Mouse (Mus musculus): ENCODE data around the gene Prune2. TPM values are rescaled to one million over a fixed set of nuclear protein-coding genes. Genes with fewer than 3 reads are reported as not detected.

The Prune2 gene
- polyA plus RNA-seq, 1 experiment, result 0.48 TPM

GRCm38 (mm10) chr19:16963178-16963577 lies 7.3 kb downstream of the Prune2 start:
- no peak for TF ChIP-seq POLR2A (IDR thresholded peaks at IDR 0.05; ENCODE audit: low read depth, low read length)
- TF ChIP-seq CTCF (conservative IDR thresholded peaks at IDR 0.05; ENCODE audit: insufficient read depth, insufficient read length, low read depth, low read length), result no peak
- no peak for DNase-seq
- no peaks in the 10 kb centered on the region for H3K27me3 ChIP-seq (replicated peaks; ENCODE audit: control insufficient read depth, insufficient read depth, low read length)
- WGBS, result 84% methylated on average over 3 of the region's 3 CpGs
- no peaks in the 10 kb centered on the region for H3K4me1 ChIP-seq (ENCODE audit: control insufficient read depth, insufficient read depth, low read length)
- H3K4me3 ChIP-seq (ENCODE audit: insufficient read depth, low read depth, low read length), result no peak overlapping the region
- H3K27ac ChIP-seq (ENCODE audit: insufficient read depth, low read depth, low read length), result no peak overlapping the region
- H3K36me3 ChIP-seq (ENCODE audit: control insufficient read depth, insufficient read depth, low read length), result no peaks in the 10 kb centered on the region

GRCm38 (mm10) chr19:16968768-16969167 lies 12.8 kb downstream of the Prune2 start:
- H3K4me3 ChIP-seq (ENCODE audit: insufficient read depth, low read depth, low read length), result no peak overlapping the region
- H3K4me1 ChIP-seq (ENCODE audit: control insufficient read depth, insufficient read depth, low read length), result no peaks in the 10 kb centered on the region
- H3K27ac ChIP-seq (ENCODE audit: insufficient read depth, low read depth, low read length), result no peak overlapping the region
- H3K36me3 ChIP-seq (ENCODE audit: control insufficient read depth, insufficient read depth, low read length), result no peaks in the 10 kb centered on the region
- TF ChIP-seq POLR2A (IDR thresholded peaks at IDR 0.05; ENCODE audit: low read depth, low read length), result no peak
- no peak for TF ChIP-seq CTCF (conservative IDR thresholded peaks at IDR 0.05; ENCODE audit: insufficient read depth, insufficient read length, low read depth, low read length)
- no peaks in the 10 kb centered on the region for H3K27me3 ChIP-seq (replicated peaks; ENCODE audit: control insufficient read depth, insufficient read depth, low read length)
- DNase-seq, result no peak
- WGBS, result 65% methylated on average over 5 of the region's 5 CpGs

GRCm38 (mm10) chr19:16970612-16971011 lies 14.7 kb downstream of the Prune2 start:
- H3K4me1 ChIP-seq (ENCODE audit: control insufficient read depth, insufficient read depth, low read length), result no peaks in the 10 kb centered on the region
- H3K27ac ChIP-seq (ENCODE audit: insufficient read depth, low read depth, low read length), result no peak overlapping the region
- no peak for DNase-seq
- no peak overlapping the region for H3K4me3 ChIP-seq (ENCODE audit: insufficient read depth, low read depth, low read length)
- 50% methylated on average over 2 of the region's 2 CpGs for WGBS
- H3K36me3 ChIP-seq (ENCODE audit: control insufficient read depth, insufficient read depth, low read length), result no peaks in the 10 kb centered on the region
- TF ChIP-seq POLR2A (IDR thresholded peaks at IDR 0.05; ENCODE audit: low read depth, low read length) (no peak), CTCF (conservative IDR thresholded peaks at IDR 0.05; ENCODE audit: insufficient read depth, insufficient read length, low read depth, low read length) (no peak)
- H3K27me3 ChIP-seq (replicated peaks; ENCODE audit: control insufficient read depth, insufficient read depth, low read length), result no peaks in the 10 kb centered on the region

- Histone ChIP-seq H3K4me1 (ENCODE audit: control insufficient read depth, insufficient read depth, low read length) (no peaks in the 10 kb centered on the region), H3K36me3 (ENCODE audit: control insufficient read depth, insufficient read depth, low read length) (no peaks in the 10 kb centered on the region), H3K27ac (ENCODE audit: insufficient read depth, low read depth, low read length) (no peak overlapping the region), H3K4me3 (ENCODE audit: insufficient read depth, low read depth, low read length) (no peak overlapping the region), H3K27me3 (replicated peaks; ENCODE audit: control insufficient read depth, insufficient read depth, low read length) (no peaks in the 10 kb centered on the region)
- no peak for DNase-seq
- 91% methylated on average over 3 of the region's 3 CpGs for WGBS
- TF ChIP-seq POLR2A (IDR thresholded peaks at IDR 0.05; ENCODE audit: low read depth, low read length) (no peak), CTCF (conservative IDR thresholded peaks at IDR 0.05; ENCODE audit: insufficient read depth, insufficient read length, low read depth, low read length) (no peak)
Measured at GRCm38 (mm10) chr19:16978910-16979309, 23.0 kb downstream of the Prune2 start.

DNA sequence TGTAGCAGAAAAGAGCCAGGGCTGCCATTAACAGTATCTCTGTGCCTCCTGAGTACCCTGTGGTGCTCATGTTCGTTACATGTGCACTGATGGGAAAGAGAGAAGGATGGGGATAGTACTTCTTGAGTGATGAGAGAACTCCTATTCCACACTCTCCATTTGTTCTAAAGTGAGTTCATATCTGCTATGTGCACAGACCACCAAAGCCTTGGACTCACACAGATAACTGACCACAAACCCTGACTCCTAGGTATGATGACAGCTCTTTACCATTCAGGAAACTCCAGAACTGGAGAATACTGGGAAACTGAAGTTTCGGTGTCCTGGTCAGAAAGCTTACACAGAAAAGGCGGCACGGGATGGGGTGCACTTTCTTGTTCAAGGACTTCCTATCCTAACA lies 25.8 kb downstream of the Prune2 start:
- H3K4me1 ChIP-seq (ENCODE audit: control insufficient read depth, insufficient read depth, low read length), result no peaks in the 10 kb centered on the region
- H3K27ac ChIP-seq (ENCODE audit: insufficient read depth, low read depth, low read length), result no peak overlapping the region
- 90% methylated on average over 4 of the region's 4 CpGs for WGBS
- no peak for DNase-seq
- no peak overlapping the region for H3K4me3 ChIP-seq (ENCODE audit: insufficient read depth, low read depth, low read length)
- no peaks in the 10 kb centered on the region for H3K36me3 ChIP-seq (ENCODE audit: control insufficient read depth, insufficient read depth, low read length)
- H3K27me3 ChIP-seq (replicated peaks; ENCODE audit: control insufficient read depth, insufficient read depth, low read length), result no peaks in the 10 kb centered on the region; the same call in 1 of the 2 replicates
- TF ChIP-seq CTCF (conservative IDR thresholded peaks at IDR 0.05; ENCODE audit: insufficient read depth, insufficient read length, low read depth, low read length) (no peak), POLR2A (IDR thresholded peaks at IDR 0.05; ENCODE audit: low read depth, low read length) (no peak)

DNA sequence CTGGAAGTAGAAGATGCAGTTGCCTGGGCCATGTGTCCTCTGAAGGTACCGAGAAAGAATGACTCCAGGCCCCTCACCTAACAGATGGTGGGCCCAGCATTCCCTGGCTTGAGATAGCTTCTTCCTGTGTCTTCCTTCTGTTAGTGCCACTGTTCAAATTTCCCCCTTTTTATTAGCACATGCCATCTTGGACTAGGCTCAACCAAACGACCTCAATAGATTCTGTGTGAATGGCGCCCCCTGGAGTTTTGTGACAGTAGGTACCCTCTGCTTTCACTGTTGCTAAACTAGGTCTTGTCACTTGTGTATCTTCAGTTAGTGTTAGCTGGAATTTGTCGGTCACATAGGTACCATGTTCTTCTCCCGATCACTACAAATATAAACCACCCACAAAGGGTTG lies 29.0 kb downstream of the Prune2 start:
- no peaks in the 10 kb centered on the region for H3K36me3 ChIP-seq (ENCODE audit: control insufficient read depth, insufficient read depth, low read length)
- no peak overlapping the region for H3K27ac ChIP-seq (ENCODE audit: insufficient read depth, low read depth, low read length)
- H3K4me3 ChIP-seq (ENCODE audit: insufficient read depth, low read depth, low read length), result no peak overlapping the region
- no peaks in the 10 kb centered on the region for H3K4me1 ChIP-seq (ENCODE audit: control insufficient read depth, insufficient read depth, low read length)
- 47% methylated on average over 5 of the region's 5 CpGs for WGBS
- no peaks in the 10 kb centered on the region; the same call in 1 of the 2 replicates for H3K27me3 ChIP-seq (replicated peaks; ENCODE audit: control insufficient read depth, insufficient read depth, low read length)
- DNase-seq, result no peak
- no peak for TF ChIP-seq POLR2A (IDR thresholded peaks at IDR 0.05; ENCODE audit: low read depth, low read length)
- TF ChIP-seq CTCF (conservative IDR thresholded peaks at IDR 0.05; ENCODE audit: insufficient read depth, insufficient read length, low read depth, low read length), result 0 out of 2 replicates have a peak, but pooled peaks have one; percentile 16

- WGBS, result 40% methylated on average over 11 of the region's 11 CpGs
- no peak for DNase-seq
- TF ChIP-seq POLR2A (IDR thresholded peaks at IDR 0.05; ENCODE audit: low read depth, low read length), result no peak
- Histone ChIP-seq H3K27me3 (replicated peaks; ENCODE audit: control insufficient read depth, insufficient read depth, low read length) (no peaks in the 10 kb centered on the region; the same call in 1 of the 2 replicates), H3K36me3 (ENCODE audit: control insufficient read depth, insufficient read depth, low read length) (no peaks in the 10 kb centered on the region), H3K4me3 (ENCODE audit: insufficient read depth, low read depth, low read length) (no peak overlapping the region), H3K4me1 (ENCODE audit: control insufficient read depth, insufficient read depth, low read length) (no peaks in the 10 kb centered on the region), H3K27ac (ENCODE audit: insufficient read depth, low read depth, low read length) (no peak overlapping the region)
Measured at GRCm38 (mm10) chr19:16987984-16988383, 32.1 kb downstream of the Prune2 start.

- Histone ChIP-seq H3K4me1 (ENCODE audit: control insufficient read depth, insufficient read depth, low read length) (no peaks in the 10 kb centered on the region), H3K27ac (ENCODE audit: insufficient read depth, low read depth, low read length) (no peak overlapping the region), H3K4me3 (ENCODE audit: insufficient read depth, low read depth, low read length) (no peak overlapping the region), H3K27me3 (replicated peaks; ENCODE audit: control insufficient read depth, insufficient read depth, low read length) (no peaks in the 10 kb centered on the region; the same call in 1 of the 2 replicates), H3K36me3 (ENCODE audit: control insufficient read depth, insufficient read depth, low read length) (no peaks in the 10 kb centered on the region)
- no peak for TF ChIP-seq CTCF (conservative IDR thresholded peaks at IDR 0.05; ENCODE audit: insufficient read depth, insufficient read length, low read depth, low read length)
- 82% methylated on average over 4 of the region's 4 CpGs for WGBS
- DNase-seq, result no peak
Measured at GRCm38 (mm10) chr19:16992151-16992550, 36.2 kb downstream of the Prune2 start.
